Mouse (Mus musculus): ENCODE data around the gene Pde6g.

- no peak for TF ChIP-seq CTCF (IDR thresholded peaks at IDR 0.05; ENCODE audit: low read depth, low read length)
- no peak for TF ChIP-seq POLR2A (IDR thresholded peaks at IDR 0.05; ENCODE audit: extremely low read depth, insufficient read depth, low read length)
Observed at GRCm38 (mm10) chr11:120492878-120493203, 39.5 kb upstream of the Pde6g start.

All from liver, adult 2 months (tissue).